Mouse (Mus musculus) spleen, postnatal 4 days (tissue): ENCODE measurements at regions not wholly inside any gene's neighbourhood (a gene's known extent, or its start where the extent isn't known, plus 50 kb on each side); places are given as distances from the start of the nearest gene placed in this dataset.

Experiments used
- DNase-seq, 2 experiments: peaks; one replicate each; pipeline ENCODE4 v3.0.0; 2022; ENCODE audit warnings: low spot score in 2 of 2

DNA sequence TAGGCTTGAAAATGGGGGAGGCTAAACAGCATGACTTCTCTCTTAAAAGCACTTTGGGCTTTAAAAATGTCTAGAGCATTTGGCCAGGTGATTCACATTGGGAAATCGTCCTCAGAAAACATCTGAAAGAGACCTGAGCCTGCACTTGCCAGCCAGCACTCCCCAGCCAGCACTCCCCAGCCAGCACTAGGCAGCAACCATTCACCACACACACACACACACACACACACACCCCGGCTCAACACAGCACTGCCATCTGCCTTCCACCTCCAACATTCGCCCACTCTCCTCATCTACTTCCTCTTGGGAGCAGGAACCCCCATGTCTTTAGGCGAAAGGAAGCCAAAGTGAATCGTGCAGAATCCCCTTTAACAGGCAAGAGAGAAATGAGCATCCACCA, 85.4 kb downstream of the Atp23 start:
- DNase-seq, result no peak

- DNase-seq, result no peak
Measured at GRCm38 (mm10) chr10:126814968-126815367, 86.2 kb downstream of the Atp23 start.

DNA sequence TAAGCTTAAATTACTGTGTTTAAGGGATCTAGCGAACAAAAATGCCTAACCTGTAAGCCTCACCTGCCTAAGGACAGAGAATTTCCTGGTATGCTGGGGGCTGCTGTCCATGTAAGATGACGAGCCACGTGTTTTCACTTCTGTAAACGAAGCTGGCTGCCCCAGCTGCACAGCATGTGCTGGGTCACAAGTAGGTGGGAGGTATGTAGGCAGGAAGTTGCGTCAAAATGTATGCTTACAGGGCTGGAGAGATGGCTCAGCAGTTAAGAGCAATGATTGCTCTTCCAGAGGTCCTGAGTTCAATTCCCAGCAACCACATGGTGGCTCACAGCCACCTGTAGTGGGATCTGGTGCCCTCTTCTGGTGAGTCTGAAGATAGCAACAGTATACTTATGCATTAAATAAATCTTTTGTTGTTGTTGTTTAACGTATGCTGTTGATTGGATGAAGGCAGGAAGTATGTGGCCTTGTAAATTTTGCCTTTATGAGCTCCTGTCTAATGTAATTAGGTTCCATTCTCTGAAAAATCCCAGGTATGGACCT, 88.0 kb downstream of the Atp23 start:
- no peak for DNase-seq

GRCm38 (mm10) chr10:126812243-126812755, 88.9 kb downstream of the Atp23 start:
- DNase-seq, result no peak

DNA sequence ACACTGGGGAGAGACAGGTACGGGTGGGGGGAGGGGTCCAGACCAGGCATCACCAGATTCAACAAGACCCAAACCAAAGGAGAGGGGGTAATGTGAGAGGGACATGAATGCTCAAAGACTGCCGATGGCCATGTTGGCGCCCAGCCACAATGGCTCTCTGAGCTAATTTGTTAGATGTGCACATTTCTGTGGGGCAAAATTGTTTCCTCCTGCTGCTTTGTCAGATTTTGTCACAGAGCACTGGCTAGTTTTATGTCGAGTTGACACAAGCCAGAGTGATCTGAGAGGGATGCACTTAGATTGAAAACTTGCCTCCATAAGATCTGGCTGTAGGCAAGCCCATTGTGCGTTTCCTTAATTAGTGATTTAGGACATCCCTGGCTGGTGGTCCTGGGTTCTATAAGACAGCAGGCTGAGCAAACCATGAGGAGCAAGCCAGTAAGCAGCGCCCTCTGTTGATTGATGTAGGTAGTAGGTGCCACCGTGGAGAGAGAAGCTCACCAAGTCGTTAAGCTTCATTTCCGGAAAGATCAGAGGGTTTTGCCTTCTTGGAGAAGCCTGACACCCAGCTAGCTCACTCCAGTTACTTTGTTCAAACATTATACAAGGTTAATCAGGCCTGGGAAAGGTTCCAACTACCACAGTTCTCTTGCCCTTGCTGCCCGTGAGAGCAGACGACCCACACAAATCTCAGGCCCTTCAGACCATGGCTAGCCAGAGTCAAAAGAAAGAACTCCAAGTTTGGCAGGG, 90.6 kb downstream of the Atp23 start:
- DNase-seq, result no peak

GRCm38 (mm10) chr10:126809587-126809986, 91.6 kb downstream of the Atp23 start:
- DNase-seq, result no peak

- no peak for DNase-seq
Measured at GRCm38 (mm10) chr10:126806881-126807280, 94.3 kb downstream of the Atp23 start.

DNA sequence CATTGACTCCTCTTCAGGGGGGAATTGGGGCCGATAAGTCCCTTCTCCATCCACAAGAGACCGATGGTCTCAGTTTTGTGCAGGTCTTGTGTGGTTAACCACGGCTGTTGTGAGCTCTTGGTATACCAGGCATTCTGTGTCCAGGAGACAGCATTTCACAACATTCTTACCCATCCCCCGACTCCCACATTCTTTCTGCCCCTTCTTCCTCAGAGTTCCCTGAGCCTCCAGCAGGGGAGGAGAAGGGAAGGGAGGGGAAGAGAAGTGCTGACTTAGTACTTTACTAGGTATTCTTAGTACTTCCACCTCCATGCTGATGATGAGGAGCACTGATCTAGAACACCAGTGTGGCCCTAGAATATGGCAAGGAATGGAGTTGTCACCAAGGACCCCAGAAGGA, 98.4 kb downstream of the Atp23 start:
- no peak for DNase-seq

- no peak for DNase-seq
Measured at GRCm38 (mm10) chr10:126799393-126799792, 101.8 kb downstream of the Atp23 start.

DNA sequence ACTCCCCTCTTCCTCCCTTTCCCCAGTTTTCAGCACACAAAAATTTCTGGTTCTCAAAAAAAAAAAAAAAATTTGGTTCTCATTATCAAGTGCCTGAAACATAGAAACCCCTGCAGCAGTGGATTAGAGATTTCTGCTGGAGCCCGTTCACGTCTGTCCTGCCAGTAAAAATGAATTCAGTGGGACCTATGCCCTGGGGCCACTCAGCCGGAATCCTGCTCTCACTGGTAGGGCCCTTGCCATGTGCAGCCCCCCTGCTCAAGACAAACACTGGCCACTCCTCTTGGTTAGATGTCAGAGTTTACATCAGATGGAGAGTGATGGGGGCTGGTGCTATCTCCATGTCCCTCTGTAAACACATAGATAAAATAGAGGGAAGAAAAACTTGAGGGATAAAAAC, 108.0 kb downstream of the Atp23 start:
- no peak for DNase-seq

DNA sequence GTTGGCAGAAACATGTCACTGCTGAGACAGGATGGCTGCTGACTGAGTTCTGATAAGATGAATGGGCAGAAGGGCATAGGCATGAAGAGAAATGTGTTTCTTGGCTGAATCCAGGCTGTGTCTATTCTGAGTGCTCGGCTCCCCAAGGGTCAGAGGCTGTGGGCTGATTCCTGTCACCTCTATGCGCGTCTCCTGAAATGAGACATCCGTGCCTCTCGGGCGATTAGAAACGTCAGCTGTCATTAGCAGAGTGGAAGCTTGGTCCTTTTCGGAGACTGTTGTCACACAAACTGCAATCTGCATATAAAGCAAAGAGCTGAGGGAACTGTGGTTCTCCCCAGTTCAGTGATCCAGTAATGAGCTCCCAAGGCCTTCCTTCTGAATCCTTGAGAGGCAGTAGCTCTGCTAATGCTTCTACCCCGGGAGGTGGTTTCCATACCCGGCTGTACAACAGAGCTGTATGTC, 108.8 kb downstream of the Atp23 start:
- DNase-seq, result no peak

DNA sequence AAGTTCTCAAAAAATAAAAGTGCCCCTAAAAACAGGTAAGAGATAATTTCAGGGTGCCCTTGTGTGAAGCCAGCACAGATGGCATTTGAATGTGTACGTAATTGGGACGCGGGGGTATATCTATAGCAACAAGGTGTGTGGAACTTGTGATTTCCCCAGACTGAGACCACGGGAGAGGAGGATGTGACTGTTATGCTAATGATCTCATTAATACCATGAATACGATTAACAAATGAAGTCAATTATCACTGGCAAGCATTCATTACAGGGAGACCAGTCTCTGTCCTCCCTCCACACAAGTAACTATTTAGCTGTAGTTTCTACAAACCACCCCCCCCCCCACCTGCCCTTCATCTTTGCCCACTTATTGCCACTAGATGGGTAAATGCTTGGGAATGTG, 112.9 kb downstream of the Atp23 start:
- no peak for DNase-seq

- DNase-seq, result no peak
Measured at GRCm38 (mm10) chr10:126783161-126783560, 118.0 kb downstream of the Atp23 start.

DNA sequence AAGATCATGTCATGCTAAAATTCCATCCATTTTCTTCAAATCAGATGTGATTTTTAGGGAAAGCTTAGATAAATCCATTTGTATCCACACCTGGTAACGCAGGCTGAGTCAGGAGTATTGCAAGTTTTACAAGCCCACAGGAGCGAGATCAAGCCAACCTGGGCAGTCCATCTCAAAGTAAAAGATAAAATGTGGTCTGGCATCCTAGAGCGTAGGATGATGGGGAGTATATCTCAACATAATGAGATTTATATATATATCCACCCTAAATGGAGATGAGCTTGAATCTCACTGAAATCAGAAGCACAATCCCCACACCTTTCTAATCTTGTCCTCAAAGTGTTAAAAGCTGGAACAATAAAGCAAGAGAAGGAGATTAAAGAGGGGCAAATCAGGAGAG, 124.6 kb downstream of the Atp23 start:
- no peak for DNase-seq

GRCm38 (mm10) chr10:126775946-126776345, 125.2 kb downstream of the Atp23 start:
- DNase-seq, result no peak

- no peak for DNase-seq
Measured at GRCm38 (mm10) chr10:126770446-126771020, 130.6 kb downstream of the Atp23 start.

GRCm38 (mm10) chr10:126765648-126766047, 135.5 kb downstream of the Atp23 start:
- DNase-seq, result no peak

DNA sequence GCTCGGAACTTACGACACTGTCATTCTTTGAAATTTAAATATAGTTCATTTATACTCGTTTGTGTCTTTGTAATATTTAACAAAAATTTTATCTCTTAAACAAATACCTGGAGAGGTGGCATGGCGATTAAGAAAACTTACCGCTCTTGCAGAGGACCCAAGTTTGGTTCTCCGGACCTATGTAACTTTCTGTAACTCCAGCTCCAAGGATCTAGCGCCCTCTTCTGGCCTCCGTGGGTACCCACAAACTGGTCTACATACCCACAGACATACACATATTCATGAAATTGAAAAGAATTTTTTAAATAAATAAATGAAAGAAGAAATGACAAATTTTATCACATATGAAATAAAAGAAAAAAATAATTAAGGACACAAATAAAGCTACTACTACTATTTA, 136.4 kb downstream of the Atp23 start:
- DNase-seq, result no peak

GRCm38 (mm10) chr10:126763976-126764375, 137.2 kb downstream of the Atp23 start:
- DNase-seq, result no peak

GRCm38 (mm10) chr10:126758682-126759081, 142.5 kb downstream of the Atp23 start:
- no peak for DNase-seq

- DNase-seq, result no peak
Measured at GRCm38 (mm10) chr10:126753201-126753600, 148.0 kb downstream of the Atp23 start.

- no peak for DNase-seq
Measured at GRCm38 (mm10) chr10:126752699-126753098, 148.5 kb downstream of the Atp23 start.
